Mouse (Mus musculus): ENCODE measurements around the gene Serpina7. TPM values are rescaled to one million over a fixed set of nuclear protein-coding genes. Genes with fewer than 3 reads are reported as not detected.

Gene Serpina7
- total and polyA plus RNA-seq, 3 experiments = not detected

DNA sequence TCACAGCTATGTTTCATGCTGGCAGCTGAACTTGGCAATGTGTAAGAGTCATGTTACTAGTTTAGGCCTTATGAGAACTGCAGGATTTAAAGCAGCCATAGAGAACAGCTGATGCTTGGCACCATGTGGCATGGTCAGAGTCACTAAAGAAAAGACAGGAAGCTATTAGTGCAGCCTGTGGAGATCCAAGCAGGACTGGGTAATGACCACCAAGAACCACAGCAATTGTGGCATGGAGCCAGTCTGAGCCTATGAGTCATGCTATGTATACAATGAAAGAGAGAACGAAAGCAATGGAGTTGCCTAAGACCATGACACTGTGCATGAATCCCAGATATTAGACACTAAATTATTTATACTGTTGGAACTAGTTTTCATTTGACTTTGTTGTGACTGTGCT, 33.1 kb downstream of the Serpina7 start:
- no peaks in the 10 kb centered on the region for H3K79me2 ChIP-seq (replicated peaks; ENCODE audit: control insufficient read depth, extremely low read depth, insufficient read depth, poor library complexity, severe bottlenecking)
- H3K9me3 ChIP-seq (replicated peaks; ENCODE audit: low read length) = no peaks in the 10 kb centered on the region
- in situ Hi-C loops (cut with MboI; ENCODE audit: low pct_ligation_motif_present, low pct_unique_long_range_greater_than_20kb, low sequenced_read_pairs) (no loop called here), dilution Hi-C loops (cut with MboI; ENCODE audit: extremely low pct_ligation_motif_present, extremely low pct_unique_long_range_greater_than_20kb, low sequenced_read_pairs) (no loop called here)
- no peak overlapping the region for H3K27ac ChIP-seq (ENCODE audit: insufficient read depth, low read depth)
- no peak overlapping the region for H3K4me2 ChIP-seq (ENCODE audit: insufficient read depth, low read depth, poor library complexity, severe bottlenecking)
- H3K27me3 ChIP-seq (replicated peaks) = no peaks in the 10 kb centered on the region
- H3K9ac ChIP-seq (ENCODE audit: insufficient read depth, low read depth) = no peak overlapping the region
- no peaks in the 10 kb centered on the region for H3K4me1 ChIP-seq (ENCODE audit: control insufficient read depth in 1 of 2, insufficient read depth in 2 of 2)
- H3K36me3 ChIP-seq (replicated peaks in 1 of 2; ENCODE audit: control insufficient read depth in 1 of 2, insufficient read depth in 1 of 2, low read length in 1 of 2) = no peaks in the 10 kb centered on the region
- no peak overlapping the region for H3K4me3 ChIP-seq (replicated peaks in 1 of 3; ENCODE audit: low read depth in 2 of 3, low read length in 2 of 3, poor library complexity in 1 of 3)
- TF ChIP-seq TBP (conservative IDR thresholded peaks at IDR 0.05; ENCODE audit: low read depth, low read length) (no peak), MAFK (IDR thresholded peaks at IDR 0.05; ENCODE audit: insufficient replicate concordance, low read length) (no peak), BHLHE40 (IDR thresholded peaks at IDR 0.05; ENCODE audit: low read depth, low read length) (no peak), ZMIZ1 (IDR thresholded peaks at IDR 0.05; ENCODE audit: low read depth, low read length) (no peak), PAX5 (IDR thresholded peaks at IDR 0.05; ENCODE audit: low read length) (no peak), CHD2 (IDR thresholded peaks at IDR 0.05; ENCODE audit: low read length) (no peak), NELFE (IDR thresholded peaks at IDR 0.05; ENCODE audit: low read depth, low read length) (no peak), GABPA (IDR thresholded peaks at IDR 0.05; ENCODE audit: insufficient replicate concordance, low read depth, low read length) (no peak), MAZ (IDR thresholded peaks at IDR 0.05; ENCODE audit: low read depth, low read length) (no peak), RAD21 (IDR thresholded peaks at IDR 0.05; ENCODE audit: low read depth, low read length) (no peak), NRF1 (IDR thresholded peaks at IDR 0.05; ENCODE audit: low read depth, low read length) (no peak), ZKSCAN1 (IDR thresholded peaks at IDR 0.05; ENCODE audit: borderline replicate concordance, low read depth, low read length) (no peak), RCOR1 (conservative IDR thresholded peaks at IDR 0.05; ENCODE audit: low read depth, low read length) (no peak), ZNF384 (IDR thresholded peaks at IDR 0.05; ENCODE audit: low read depth, low read length) (no peak), MEF2A (IDR thresholded peaks at IDR 0.05; ENCODE audit: borderline replicate concordance, low read depth, low read length) (no peak), SMC3 (IDR thresholded peaks at IDR 0.05; ENCODE audit: low read depth, low read length) (no peak), KAT2A (IDR thresholded peaks at IDR 0.05; ENCODE audit: insufficient replicate concordance, low read length) (no peak), ZC3H11A (IDR thresholded peaks at IDR 0.05; ENCODE audit: low read depth, low read length) (no peak), ELF1 (IDR thresholded peaks at IDR 0.05; ENCODE audit: low read depth, low read length) (no peak), IRF4 (IDR thresholded peaks at IDR 0.05; ENCODE audit: low read depth, low read length) (no peak)
- no peak for DNase-seq (ENCODE audit: extremely low read depth)

DNA sequence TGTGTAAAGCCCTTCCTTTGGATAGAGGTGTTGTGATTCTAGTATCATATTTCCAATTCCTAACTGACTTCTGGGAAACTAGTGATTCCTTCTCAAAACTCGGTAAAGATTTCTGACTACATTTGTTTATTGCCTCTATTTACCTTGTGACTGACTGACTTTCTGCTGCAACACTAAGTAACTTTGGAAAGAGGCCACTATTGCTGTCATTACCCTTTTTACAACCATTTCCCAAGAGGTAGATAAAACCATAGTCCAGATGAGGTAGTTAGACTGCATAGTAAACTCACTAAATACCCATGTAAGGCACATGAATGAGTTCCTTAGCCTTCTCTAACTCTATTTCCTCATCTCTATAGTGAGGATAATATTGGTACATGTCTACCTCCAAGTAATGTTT, 43.9 kb downstream of the Serpina7 start:
- Histone ChIP-seq H3K36me3 (replicated peaks in 1 of 2; ENCODE audit: control insufficient read depth in 1 of 2, insufficient read depth in 1 of 2, low read length in 1 of 2) (no peaks in the 10 kb centered on the region), H3K4me1 (ENCODE audit: control insufficient read depth in 1 of 2, insufficient read depth in 2 of 2) (no peaks in the 10 kb centered on the region), H3K9me3 (replicated peaks; ENCODE audit: low read length) (no peaks in the 10 kb centered on the region), H3K4me2 (ENCODE audit: insufficient read depth, low read depth, poor library complexity, severe bottlenecking) (no peak overlapping the region), H3K4me3 (replicated peaks in 1 of 3; ENCODE audit: low read depth in 2 of 3, low read length in 2 of 3, poor library complexity in 1 of 3) (no peak overlapping the region), H3K27ac (ENCODE audit: insufficient read depth, low read depth) (no peak overlapping the region), H3K79me2 (replicated peaks; ENCODE audit: control insufficient read depth, extremely low read depth, insufficient read depth, poor library complexity, severe bottlenecking) (no peaks in the 10 kb centered on the region), H3K27me3 (replicated peaks) (no peaks in the 10 kb centered on the region), H3K9ac (ENCODE audit: insufficient read depth, low read depth) (no peak overlapping the region)
- in situ Hi-C loops (cut with MboI; ENCODE audit: low pct_ligation_motif_present, low pct_unique_long_range_greater_than_20kb, low sequenced_read_pairs) = no loop called here
- DNase-seq (ENCODE audit: extremely low read depth) = no peak
- dilution Hi-C loops (cut with MboI; ENCODE audit: extremely low pct_ligation_motif_present, extremely low pct_unique_long_range_greater_than_20kb, low sequenced_read_pairs) = no loop called here
- TF ChIP-seq RAD21 (IDR thresholded peaks at IDR 0.05; ENCODE audit: low read depth, low read length) = no peak
- no peak for TF ChIP-seq IRF4 (IDR thresholded peaks at IDR 0.05; ENCODE audit: low read depth, low read length)
- TF ChIP-seq RCOR1 (conservative IDR thresholded peaks at IDR 0.05; ENCODE audit: low read depth, low read length) = no peak
- no peak for TF ChIP-seq ZKSCAN1 (IDR thresholded peaks at IDR 0.05; ENCODE audit: borderline replicate concordance, low read depth, low read length)
- no peak for TF ChIP-seq MXI1 (IDR thresholded peaks at IDR 0.05; ENCODE audit: low read depth, low read length)
- no peak for TF ChIP-seq UBTF (IDR thresholded peaks at IDR 0.05; ENCODE audit: low read depth, low read length)
- TF ChIP-seq KAT2A (IDR thresholded peaks at IDR 0.05; ENCODE audit: insufficient replicate concordance, low read length) = no peak
- no peak for TF ChIP-seq MYC (IDR thresholded peaks at IDR 0.05; ENCODE audit: low read depth, low read length)
- no peak for TF ChIP-seq TBP (conservative IDR thresholded peaks at IDR 0.05; ENCODE audit: low read depth, low read length)
- TF ChIP-seq POLR2AphosphoS2 (IDR thresholded peaks at IDR 0.05; ENCODE audit: low read depth, low read length) = no peak
- no peak for TF ChIP-seq JUND (conservative IDR thresholded peaks at IDR 0.05; ENCODE audit: low read depth, low read length)
- no peak for TF ChIP-seq SMC3 (IDR thresholded peaks at IDR 0.05; ENCODE audit: low read depth, low read length)

All from CH12.LX (cell line).